Mouse (Mus musculus) liver, embryonic 18 days (tissue): ENCODE results near the gene Col3a1. TPM values are rescaled to one million over a fixed set of nuclear protein-coding genes. Genes with fewer than 3 reads are reported as not detected.

Experiments
- polyA plus RNA-seq: library from polyadenylated mRNA; depleted of rRNA; stranded (reverse); fragments of >200 nt; gene quantifications from 2 replicates; pipeline ENCODE4 v1.2.3, GENCODE M21; 2012; rRNA removed

The Col3a1 gene
- polyA plus RNA-seq, result 31.3 and 33.9 TPM in 2 replicates

GRCm38 (mm10) chr1:45311388-45311787, at the start of gene Col3a1:
TSS of gene Col3a1 (plus strand) at chr1:45311538.

Other genes starting within 250 kb of the Col3a1 start
- gene Col5a2, start 191.7 kb downstream of the Col3a1 start, polyA plus RNA-seq, result 5.0 and 5.3 TPM in 2 replicates